ENCODE assay signal across 9 mouse cellular contexts in the genomic region with DNA sequence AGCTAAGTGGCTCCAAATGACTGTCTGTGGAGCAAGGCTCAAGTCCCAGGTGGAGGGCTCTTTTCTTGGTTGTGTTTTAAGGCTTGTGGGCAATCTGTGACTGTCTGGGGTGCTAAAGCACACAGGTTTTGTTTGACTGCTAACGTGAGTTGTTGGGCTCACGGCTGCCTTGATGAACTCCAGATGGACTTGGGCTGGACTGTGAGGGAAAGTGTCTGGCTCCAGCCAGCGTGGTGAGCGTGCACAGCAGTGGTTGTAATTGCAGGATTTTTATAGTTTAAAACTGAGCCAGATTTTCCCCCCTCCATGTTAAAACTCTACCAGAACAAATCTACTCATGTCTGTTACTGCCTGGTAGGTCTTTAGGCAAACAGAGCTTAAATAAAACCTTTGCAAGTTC. TPM values are rescaled to one million over a fixed set of nuclear protein-coding genes. Genes with fewer than 3 reads are reported as not detected.
DNase-seq lines count a peak whose midpoint lies in the region; ATAC-seq and TF ChIP-seq lines count a peak whose summit lies in the region.
"Had no signal": no experiment of that assay in that cellular context is flagged by ENCODE, and none has a peak within 500 bp of the region (broad histone marks: within the 10 kb centered on the region; RNA-seq: fewer than 3 reads in every experiment).

No protein-coding gene starts in this region.

- ATAC-seq in neural tube, embryonic 15.5 days (ENCODE audit: low FRiP score) = no peak
- no peak for ATAC-seq in kidney, embryonic 16.5 days (ENCODE audit: low FRiP score, low TSS enrichment)
- ATAC-seq in stomach, embryonic 16.5 days (ENCODE audit: insufficient read depth, low FRiP score) = peak; percentile 52; the same call in 1 of the 2 replicates
- ATAC-seq: midbrain, embryonic 13.5 days had no signal

- 0 out of 2 replicates have a peak overlapping the region, but pooled peaks have one; percentile 13 for H3K4me3 ChIP-seq in gastrocnemius, adult 2 months
- H3K4me3 ChIP-seq in neural tube, embryonic 15.5 days (replicated peaks) = no peak overlapping the region
- peak overlapping the region; percentile 30 for H3K4me3 ChIP-seq in kidney, embryonic 16.5 days (ENCODE audit: low read length)
- peak overlapping the region; percentile 89 for H3K4me3 ChIP-seq in stomach, embryonic 16.5 days (replicated peaks; ENCODE audit: low read length)
- H3K4me3 ChIP-seq: midbrain, embryonic 13.5 days had no signal

- no peaks in the 10 kb centered on the region for H3K36me3 ChIP-seq in neural tube, embryonic 15.5 days
- peaks cover 18% of the 10 kb centered on the region for H3K36me3 ChIP-seq in kidney, embryonic 16.5 days (ENCODE audit: insufficient read depth, low read length)
- H3K36me3 ChIP-seq in stomach, embryonic 16.5 days (ENCODE audit: control insufficient read depth, insufficient read depth, low read length) = no peaks in the 10 kb centered on the region
- H3K36me3 ChIP-seq: midbrain, embryonic 13.5 days had no signal

- no peak for TF ChIP-seq CTCF in gastrocnemius, adult 2 months (IDR thresholded peaks at IDR 0.05)

- WGBS in neural tube, embryonic 15.5 days = 44% methylated on average over 4 of the region's 4 CpGs
- WGBS in kidney, embryonic 16.5 days = 31% methylated on average over 4 of the region's 4 CpGs
- 28% methylated on average over 4 of the region's 4 CpGs for WGBS in stomach, embryonic 16.5 days

- peak; percentile 48 for DNase-seq in gastrocnemius, adult 2 months
- DNase-seq in gastrocnemius, postnatal 10 days = no peak
- peak; percentile 59 for DNase-seq in neural tube, embryonic 10.5 days (ENCODE audit: extremely low spot score, low spot score)
- no peak for DNase-seq in frontal cortex, postnatal 14 days (ENCODE audit: low spot score in 2 of 2)
- DNase-seq in right cerebral cortex, adult 2 months (ENCODE audit: low spot score in 2 of 2) = no peak

- intact Hi-C loops in gastrocnemius, adult 2 months (cut with DNase I) = no loop called here

- H3K9ac ChIP-seq in neural tube, embryonic 15.5 days (replicated peaks) = no peak overlapping the region
- H3K9ac ChIP-seq in kidney, embryonic 16.5 days (replicated peaks; ENCODE audit: low read length) = peak overlapping the region; percentile 43; the same call in 1 of the 2 replicates
- H3K9ac ChIP-seq in stomach, embryonic 16.5 days (ENCODE audit: low read length) = peak overlapping the region; percentile 69
- H3K9ac ChIP-seq: midbrain, embryonic 13.5 days had no signal

- peak overlapping the region; percentile 97 for H3K27ac ChIP-seq in gastrocnemius, adult 2 months
- no peak overlapping the region for H3K27ac ChIP-seq in neural tube, embryonic 15.5 days (replicated peaks)
- peak overlapping the region; percentile 95; the same call in 1 of the 2 replicates for H3K27ac ChIP-seq in kidney, embryonic 16.5 days (ENCODE audit: low read length)
- peak overlapping the region; percentile 94 for H3K27ac ChIP-seq in stomach, embryonic 16.5 days (ENCODE audit: low read length)
- H3K27ac ChIP-seq: midbrain, embryonic 13.5 days had no signal

- peaks cover 32% of the 10 kb centered on the region for H3K4me1 ChIP-seq in neural tube, embryonic 15.5 days
- peaks cover 32% of the 10 kb centered on the region for H3K4me1 ChIP-seq in kidney, embryonic 16.5 days (ENCODE audit: insufficient read depth, low read length)
- peaks cover 17% of the 10 kb centered on the region for H3K4me1 ChIP-seq in stomach, embryonic 16.5 days (ENCODE audit: control insufficient read depth, insufficient read depth, low read length)

- no peak overlapping the region; the same call in 1 of the 2 replicates for H3K4me2 ChIP-seq in neural tube, embryonic 15.5 days
- H3K4me2 ChIP-seq in kidney, embryonic 16.5 days (replicated peaks; ENCODE audit: low read depth, low read length) = peak overlapping the region; percentile 79
- H3K4me2 ChIP-seq in stomach, embryonic 16.5 days (ENCODE audit: low read depth, low read length) = peak overlapping the region; percentile 63
- H3K4me2 ChIP-seq: midbrain, embryonic 13.5 days had no signal

- H3K27me3 ChIP-seq in neural tube, embryonic 15.5 days (replicated peaks) = 0 out of 2 replicates have a peak, but pooled peaks cover 3% of the 10 kb centered on the region
- no peaks in the 10 kb centered on the region for H3K27me3 ChIP-seq in kidney, embryonic 16.5 days (ENCODE audit: insufficient read depth, low read length)
- no peaks in the 10 kb centered on the region for H3K27me3 ChIP-seq in stomach, embryonic 16.5 days (ENCODE audit: control insufficient read depth, insufficient read depth, low read length)
- H3K27me3 ChIP-seq: midbrain, embryonic 13.5 days had no signal

- no peaks in the 10 kb centered on the region for H3K9me3 ChIP-seq in neural tube, embryonic 15.5 days (replicated peaks)
- H3K9me3 ChIP-seq in kidney, embryonic 16.5 days (ENCODE audit: low read length) = no peaks in the 10 kb centered on the region
- no peaks in the 10 kb centered on the region for H3K9me3 ChIP-seq in stomach, embryonic 16.5 days (replicated peaks; ENCODE audit: control insufficient read depth, low read length)
- H3K9me3 ChIP-seq: midbrain, embryonic 13.5 days had no signal

RNA-seq across cellular contexts. Expression of gene Lrig3, which starts 4.5 kb away (rescaled TPM):
- total RNA-seq in gastrocnemius, adult 2 months (2021) = 1 to 10 TPM; 4.0 to 4.5 TPM
- total RNA-seq in gastrocnemius, postnatal 10 days (2021) = 10 to 100 TPM in 1 of 2 experiments, 1 to 10 TPM in 1; 8.3 to 11.2 TPM
- polyA plus RNA-seq in neural tube, embryonic 15.5 days (2015; fragmentation: Nextera tagmentation; extraction: Ambion mirVana) = 3.2 and 5.2 TPM in 2 replicates
- polyA plus RNA-seq in kidney, embryonic 16.5 days (2015; fragmentation: Nextera tagmentation; extraction: Ambion mirVana) = 18.1 and 22.7 TPM in 2 replicates
- 17.4 and 17.5 TPM in 2 replicates for polyA plus RNA-seq in stomach, embryonic 16.5 days (2015; fragmentation: Nextera tagmentation; extraction: Ambion mirVana)

Comparison
In these comparisons a context has a peak if more than half of its experiments do, and no peak if none do; other contexts are left out.
1. DNase-seq: peak in gastrocnemius, adult 2 months (single experiment) and neural tube, embryonic 10.5 days (single experiment); none in gastrocnemius, postnatal 10 days (single experiment), frontal cortex, postnatal 14 days (0 of 2) and right cerebral cortex, adult 2 months (0 of 2).